Mouse (Mus musculus) olfactory bulb, adult 2 months (tissue): ENCODE measurements around the gene Dnase1l3.

Experiments
- CTCF ChIP-seq: fragments of 200-500 bp; IDR thresholded peaks from 2 replicates; pipeline ENCODE4 v1.5.1; 2012; ENCODE audit warnings: low read depth, mild to moderate bottlenecking, low read length, moderate library complexity; ENCODE audit not compliant: insufficient read depth
- POLR2A ChIP-seq: fragments of 200-500 bp; IDR thresholded peaks from 2 replicates; pipeline ENCODE4 v1.6.1; 2012; ENCODE audit warnings: mild to moderate bottlenecking, low read depth, low read length, moderate library complexity; ENCODE audit not compliant: insufficient read depth

- no peak for TF ChIP-seq CTCF
- TF ChIP-seq POLR2A: no peak
Observed at GRCm38 (mm10) chr14:7994271-7994767, at the start of gene Dnase1l3.
